Mouse (Mus musculus) liver, adult 2 months (tissue): ENCODE data around the gene Mvb12a. TPM values are rescaled to one million over a fixed set of nuclear protein-coding genes. Genes with fewer than 3 reads are reported as not detected.

Source experiments
- DNase-seq: peaks from one replicate; pipeline ENCODE4 v3.0.0-alpha.2; 2011; ENCODE audit warnings: low read depth, low spot score; ENCODE audit errors: extremely low read depth
- H3K27ac ChIP-seq: fragments of 200-500 bp; replicated peaks from 2 replicates; pipeline ENCODE4 v1.5.1; 2012; ENCODE audit warnings: low read depth, mild to moderate bottlenecking, control low read depth, inconsistent platforms, low read length; ENCODE audit not compliant: insufficient read depth
- H3K27me3 ChIP-seq: fragments of 200-500 bp; 2 replicates; pipeline ENCODE4 v1.6.1; 2012; ENCODE audit warnings: mild to moderate bottlenecking, moderate library complexity, low read length, inconsistent platforms; ENCODE audit not compliant: control insufficient read depth, insufficient read depth
- H3K36me3 ChIP-seq: fragments of 200-500 bp; 2 replicates; pipeline ENCODE4 v1.6.1; 2012; ENCODE audit warnings: low read length, inconsistent platforms; ENCODE audit not compliant: control insufficient read depth, insufficient read depth
- H3K4me1 ChIP-seq: fragments of 200-500 bp; 2 replicates; pipeline ENCODE4 v1.6.1; 2011; ENCODE audit warnings: low read length; ENCODE audit not compliant: control insufficient read depth, insufficient read depth
- H3K4me3 ChIP-seq: fragments of 200-500 bp; 2 replicates; pipeline ENCODE4 v1.5.1; 2011; ENCODE audit warnings: low read depth, mild to moderate bottlenecking, control low read depth, low read length, moderate library complexity; ENCODE audit not compliant: insufficient read depth
- H3K79me2 ChIP-seq: fragments of 200-500 bp; 2 replicates; pipeline ENCODE4 v1.6.1; 2012; ENCODE audit warnings: inconsistent platforms, mild to moderate bottlenecking, low read length, moderate library complexity; ENCODE audit not compliant: control insufficient read depth, insufficient read depth
- H3K9ac ChIP-seq: fragments of 200-500 bp; 2 replicates; pipeline ENCODE4 v1.6.1; 2012; ENCODE audit warnings: low read depth, mild to moderate bottlenecking, control low read depth, inconsistent platforms, low read length
- CTCF ChIP-seq: fragments of 200-500 bp; IDR thresholded peaks from 2 replicates; pipeline ENCODE4 v1.5.1; 2011; ENCODE audit warnings: low read depth, low read length, control low read depth
- POLR2A ChIP-seq: fragments of 200-500 bp; IDR thresholded peaks from 2 replicates; pipeline ENCODE4 v1.6.1; 2011; ENCODE audit warnings: low read length, control low read depth; ENCODE audit not compliant: insufficient read depth; ENCODE audit errors: extremely low read depth
- WGBS: fragments of 180-500 bp; shearing (Covaris S2); methylation state at CpG from one replicate; pipeline ENCODE4 v1.1.7; 2018; 5-methylcytosine and 5-hydroxymethylcytosine counted together
- polyA plus RNA-seq: library from polyadenylated mRNA; depleted of rRNA; stranded (reverse); fragments of >200 nt; gene quantifications from 2 replicates; pipeline ENCODE4 v1.2.3, GENCODE M21; 2012
- total RNA-seq: library from RNA; depleted of rRNA; stranded (reverse); fragments of >200 nt; gene quantifications from 2 replicates; pipeline ENCODE4 v1.2.3, GENCODE M21; 2014

The Mvb12a gene
- total and polyA plus RNA-seq, 2 experiments, result 98.9 to 164 TPM

- Histone ChIP-seq H3K27me3 (no peaks in the 10 kb centered on the region), H3K4me3 (peak overlapping the region; percentile 67; the same call in 1 of the 2 replicates), H3K9ac (no peak overlapping the region; the same call in 1 of the 2 replicates), H3K27ac (peak overlapping the region; percentile 82; the same call in 1 of the 2 replicates), H3K36me3 (no peaks in the 10 kb centered on the region), H3K79me2 (no peaks in the 10 kb centered on the region), H3K4me1 (peaks cover 4% of the 10 kb centered on the region; the same call in 1 of the 2 replicates)
- DNase-seq, result no peak
- TF ChIP-seq POLR2A, result no peak
- TF ChIP-seq CTCF, result no peak
- 43% methylated on average over 6 of the region's 6 CpGs for WGBS
Observed at GRCm38 (mm10) chr8:71568941-71569340, 26.2 kb downstream of the Mvb12a start.

GRCm38 (mm10) chr8:71569366-71570290 is 26.9 kb downstream of the Mvb12a start:
- peak; percentile 90 for DNase-seq
- peak overlapping the region; percentile 76 for H3K9ac ChIP-seq
- H3K36me3 ChIP-seq, result no peaks in the 10 kb centered on the region
- TF ChIP-seq POLR2A (0 out of 2 replicates have a peak, but pooled peaks have one; percentile 32), CTCF (no peak)
- H3K4me3 ChIP-seq, result peak overlapping the region; percentile 67
- WGBS, result 4% methylated on average over 51 of the region's 51 CpGs
- peaks cover 4% of the 10 kb centered on the region; the same call in 1 of the 2 replicates for H3K4me1 ChIP-seq
- no peaks in the 10 kb centered on the region for H3K27me3 ChIP-seq
- H3K27ac ChIP-seq, result peak overlapping the region; percentile 82
- H3K79me2 ChIP-seq, result 0 out of 2 replicates have a peak, but pooled peaks cover 2% of the 10 kb centered on the region

- no peaks in the 10 kb centered on the region for H3K36me3 ChIP-seq
- peaks cover 4% of the 10 kb centered on the region; the same call in 1 of the 2 replicates for H3K4me1 ChIP-seq
- H3K9ac ChIP-seq, result peak overlapping the region; percentile 42
- H3K79me2 ChIP-seq, result 0 out of 2 replicates have a peak, but pooled peaks cover 2% of the 10 kb centered on the region
- H3K27ac ChIP-seq, result peak overlapping the region; percentile 18
- WGBS, result 2% methylated on average over 41 of the region's 41 CpGs
- no peaks in the 10 kb centered on the region for H3K27me3 ChIP-seq
- TF ChIP-seq POLR2A (0 out of 2 replicates have a peak, but pooled peaks have one; percentile 34), CTCF (no peak)
- peak overlapping the region; percentile 48 for H3K4me3 ChIP-seq
- peak; percentile 96 for DNase-seq
Observed at GRCm38 (mm10) chr8:71570291-71570954, 27.7 kb downstream of the Mvb12a start.

GRCm38 (mm10) chr8:71572077-71572476 is 29.4 kb downstream of the Mvb12a start:
- no peak for TF ChIP-seq POLR2A
- no peak for TF ChIP-seq CTCF
- 84% methylated on average over 2 of the region's 2 CpGs for WGBS

GRCm38 (mm10) chr8:71572847-71573633 is 30.3 kb downstream of the Mvb12a start:
- H3K9ac ChIP-seq, result no peak overlapping the region
- 58% methylated on average over 9 of the region's 9 CpGs for WGBS
- H3K4me3 ChIP-seq, result no peak overlapping the region
- no peak overlapping the region for H3K27ac ChIP-seq
- H3K79me2 ChIP-seq, result 0 out of 2 replicates have a peak, but pooled peaks cover 2% of the 10 kb centered on the region
- no peaks in the 10 kb centered on the region for H3K27me3 ChIP-seq
- TF ChIP-seq CTCF (no peak), POLR2A (no peak)
- no peak for DNase-seq
- no peaks in the 10 kb centered on the region for H3K36me3 ChIP-seq
- peaks cover 3% of the 10 kb centered on the region; the same call in 1 of the 2 replicates for H3K4me1 ChIP-seq

More at GRCm38 (mm10) chr8:71572077-71572476, 29.4 kb downstream of the Mvb12a start:
- no peak for DNase-seq
- H3K79me2 ChIP-seq, result 0 out of 2 replicates have a peak, but pooled peaks cover 2% of the 10 kb centered on the region
- H3K4me3 ChIP-seq, result no peak overlapping the region
- H3K9ac ChIP-seq, result no peak overlapping the region
- H3K4me1 ChIP-seq, result peaks cover 4% of the 10 kb centered on the region; the same call in 1 of the 2 replicates
- H3K36me3 ChIP-seq, result no peaks in the 10 kb centered on the region
- H3K27ac ChIP-seq, result no peak overlapping the region
- H3K27me3 ChIP-seq, result no peaks in the 10 kb centered on the region
